Mouse (Mus musculus) ovary, postnatal 14 days (tissue): ENCODE results near the gene Epb41l4b.

Source experiments
- DNase-seq: peaks from one replicate; pipeline ENCODE4 v3.0.0; 2022; ENCODE audit warnings: low spot score

The Epb41l4b gene

GRCm38 (mm10) chr4:57143026-57143937 is at the start of gene Epb41l4b:
Epb41l4b (minus strand) TSS chr4:57143437.
- peak; percentile 81 for DNase-seq

GRCm38 (mm10) chr4:57191543-57192283 is 48.5 kb upstream of the Epb41l4b start:
- DNase-seq: no peak

GRCm38 (mm10) chr4:57189881-57190280 is 46.6 kb upstream of the Epb41l4b start:
- DNase-seq: no peak

GRCm38 (mm10) chr4:57186035-57186434 is 42.8 kb upstream of the Epb41l4b start:
- DNase-seq: no peak

DNA sequence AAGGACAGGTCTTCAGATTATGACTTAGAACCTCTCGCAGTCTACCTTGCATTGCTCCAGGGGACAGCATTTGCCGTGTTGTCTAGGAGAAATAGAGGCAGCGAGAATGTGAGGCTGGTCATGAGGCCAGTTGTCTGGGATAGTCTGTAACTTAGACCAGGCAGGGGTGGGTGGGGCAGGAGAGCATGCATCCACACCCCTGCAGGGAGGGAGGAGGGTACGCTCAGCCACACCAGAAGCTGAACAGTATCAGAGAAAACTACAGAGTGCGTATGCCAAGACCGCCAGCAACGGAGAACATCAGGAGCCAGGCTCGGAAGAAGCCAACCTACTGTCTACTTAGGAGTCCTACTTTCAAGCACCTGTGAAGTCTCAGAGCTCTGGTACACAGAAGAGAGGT is 42.2 kb upstream of the Epb41l4b start:
- DNase-seq: no peak

GRCm38 (mm10) chr4:57183493-57183892 is 40.3 kb upstream of the Epb41l4b start:
- DNase-seq: no peak

DNA sequence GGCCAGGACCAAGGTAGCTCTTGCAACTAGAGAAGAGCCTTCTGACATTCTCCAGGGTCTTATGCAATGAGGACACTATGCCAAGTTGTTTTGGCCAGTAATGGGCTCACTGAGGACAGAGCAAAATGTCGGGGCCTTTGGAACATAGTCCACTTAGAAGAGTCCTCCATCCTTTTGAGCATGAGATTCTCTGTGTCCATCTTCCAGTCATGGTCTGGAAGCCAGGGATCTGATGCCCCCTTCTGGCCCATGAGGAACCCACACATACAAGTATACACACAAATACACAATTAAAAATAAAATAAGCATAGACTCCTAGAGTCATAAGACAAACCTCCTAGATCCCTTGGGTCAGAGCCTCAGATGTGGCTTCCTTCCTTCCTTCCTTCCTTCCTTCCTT is 38.3 kb upstream of the Epb41l4b start:
- no peak for DNase-seq

DNA sequence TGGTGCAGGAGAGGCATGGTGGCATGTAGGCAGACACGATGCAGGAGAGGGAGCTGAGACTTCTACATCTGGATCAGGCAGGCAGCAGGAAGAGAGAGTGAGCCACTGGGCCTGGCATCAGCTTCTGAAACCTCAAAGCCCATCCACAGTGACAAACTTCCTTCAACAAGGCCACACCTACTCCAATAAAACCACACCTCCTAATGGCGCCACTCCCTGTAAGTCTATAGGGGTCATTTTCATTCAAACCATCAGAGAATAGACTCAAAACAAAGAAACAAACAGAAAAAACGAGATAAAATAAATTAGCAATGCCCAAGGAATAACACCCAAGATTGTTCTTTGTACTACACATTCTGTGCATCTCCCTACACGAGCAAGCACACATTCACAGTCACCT is 35.6 kb upstream of the Epb41l4b start:
- no peak for DNase-seq

DNA sequence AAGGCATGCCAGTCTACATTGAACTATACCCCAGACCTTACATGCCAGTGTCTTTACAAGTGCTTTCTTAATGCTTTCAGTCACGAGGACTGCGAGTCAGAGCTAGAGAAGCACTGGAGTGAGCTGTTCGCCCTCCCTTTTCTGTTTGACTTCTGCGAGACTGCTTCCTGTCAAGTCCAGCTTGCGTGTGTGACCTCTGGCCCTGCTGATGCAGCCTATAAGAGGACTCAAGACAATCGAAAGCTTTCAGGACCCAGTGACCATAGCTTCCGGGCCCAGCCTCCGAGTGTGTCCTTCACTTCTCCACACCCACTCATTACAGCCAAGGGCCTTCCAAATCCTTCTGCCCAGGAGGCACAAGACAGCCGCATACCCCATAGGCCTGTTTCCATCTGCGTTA is 32.1 kb upstream of the Epb41l4b start:
- no peak for DNase-seq

GRCm38 (mm10) chr4:57172861-57173260 is 29.6 kb upstream of the Epb41l4b start:
- no peak for DNase-seq

- DNase-seq: no peak
Measured at GRCm38 (mm10) chr4:57171817-57172216, 28.6 kb upstream of the Epb41l4b start.

DNA sequence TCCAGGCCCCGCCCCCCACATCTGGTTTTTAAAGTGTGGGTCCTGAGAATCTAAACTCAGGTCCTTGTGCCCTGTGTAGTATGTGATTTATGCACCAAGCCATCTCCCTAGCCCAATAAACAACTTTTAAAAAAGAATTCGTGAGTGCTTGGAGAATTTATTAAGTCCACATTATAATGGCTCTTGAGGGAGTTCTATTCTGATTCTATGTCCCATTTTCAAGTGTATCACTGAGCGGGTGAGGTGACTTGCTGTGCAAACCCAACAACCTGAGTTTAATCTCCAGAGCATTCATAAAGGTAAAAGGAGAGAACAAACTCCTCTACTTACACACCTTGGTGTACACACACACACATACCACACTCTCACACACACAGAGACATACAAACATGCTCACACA is 25.4 kb upstream of the Epb41l4b start:
- DNase-seq: no peak

DNA sequence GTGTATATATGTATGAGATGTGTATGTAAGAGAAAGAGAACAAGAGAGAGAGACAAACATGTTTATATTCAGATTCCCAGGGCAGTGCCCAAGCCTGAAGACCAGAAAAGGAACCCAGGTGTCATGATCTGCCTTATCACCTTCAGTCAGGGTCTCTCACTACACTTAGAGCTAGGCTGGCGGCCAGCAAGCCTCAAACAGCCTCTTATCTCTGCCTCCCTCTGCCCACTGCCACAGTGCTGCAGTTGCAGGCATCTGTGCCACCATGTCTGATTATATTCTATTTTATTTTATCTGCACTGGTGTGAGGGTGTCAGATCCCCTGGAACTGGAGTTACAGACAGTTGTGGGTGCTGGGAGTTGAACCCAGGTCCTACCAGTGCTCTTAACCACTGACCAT is 25.0 kb upstream of the Epb41l4b start:
- DNase-seq: no peak

GRCm38 (mm10) chr4:57166922-57167870 is 24.0 kb upstream of the Epb41l4b start:
- no peak for DNase-seq

DNA sequence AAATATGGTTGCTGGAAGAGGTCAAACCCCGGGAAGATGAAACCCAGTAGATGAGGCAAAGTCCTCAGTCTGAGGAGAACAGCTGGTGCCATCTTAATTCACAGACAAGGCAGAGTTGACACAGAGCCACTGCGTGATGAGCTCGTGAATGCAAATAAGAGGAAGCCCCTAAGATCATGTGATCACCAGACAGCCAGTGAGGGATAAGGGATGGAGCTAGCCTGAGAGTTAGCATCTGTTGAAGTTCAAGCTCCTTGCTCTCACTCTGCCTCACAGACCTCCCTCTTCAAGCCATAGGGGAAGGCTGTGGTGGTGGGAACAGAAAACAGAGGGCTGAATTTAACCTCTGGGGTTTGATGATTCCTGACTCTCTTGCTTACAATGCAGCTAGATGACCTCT is 22.4 kb upstream of the Epb41l4b start:
- DNase-seq: no peak

GRCm38 (mm10) chr4:57164578-57165210 is 21.5 kb upstream of the Epb41l4b start:
- DNase-seq: no peak

DNA sequence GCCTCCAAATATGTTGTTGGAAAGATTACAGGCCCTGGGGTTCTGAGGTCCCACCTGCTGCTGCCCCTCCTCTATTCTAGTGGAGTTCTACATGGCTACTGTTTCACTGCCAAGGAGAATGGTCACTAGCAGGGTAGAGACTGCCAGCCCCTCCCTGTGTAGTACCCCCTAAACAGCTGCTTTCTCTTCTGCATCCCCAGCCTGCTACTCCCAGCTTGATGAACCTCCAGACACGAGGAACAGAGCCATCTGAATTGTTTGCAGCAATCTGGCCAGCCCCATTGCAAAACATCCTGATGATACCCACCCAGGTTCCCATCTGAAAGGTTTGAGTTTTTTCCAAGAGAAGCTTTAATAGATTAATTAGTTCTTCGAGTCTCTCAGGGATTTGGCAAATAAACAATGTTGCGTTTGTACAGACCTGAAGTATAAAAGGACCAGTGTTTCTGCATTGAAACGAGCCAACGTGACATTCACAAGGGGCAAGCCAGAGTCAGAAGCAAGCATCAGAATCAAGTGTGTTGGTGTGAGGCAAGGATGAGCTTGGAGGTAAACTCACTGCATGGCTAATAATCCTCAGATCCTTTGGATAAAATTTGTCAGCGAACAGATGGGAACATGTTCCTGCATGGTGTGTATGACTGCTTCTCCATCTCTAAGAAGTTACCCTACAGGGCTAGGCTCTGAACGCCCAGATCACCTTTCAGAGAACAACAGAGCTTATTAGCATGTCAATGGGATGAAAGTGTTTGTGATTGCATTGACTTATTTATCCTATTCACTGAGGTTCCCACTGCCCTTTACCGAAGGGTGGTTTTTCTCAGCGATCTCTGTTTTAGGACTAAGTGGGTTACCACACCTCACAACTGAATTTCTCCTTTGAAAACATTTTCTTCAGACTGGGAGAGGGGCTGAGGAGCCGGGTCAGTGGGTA is 19.8 kb upstream of the Epb41l4b start:
- DNase-seq: no peak

- DNase-seq: no peak
Measured at GRCm38 (mm10) chr4:57160571-57160970, 17.3 kb upstream of the Epb41l4b start.

DNA sequence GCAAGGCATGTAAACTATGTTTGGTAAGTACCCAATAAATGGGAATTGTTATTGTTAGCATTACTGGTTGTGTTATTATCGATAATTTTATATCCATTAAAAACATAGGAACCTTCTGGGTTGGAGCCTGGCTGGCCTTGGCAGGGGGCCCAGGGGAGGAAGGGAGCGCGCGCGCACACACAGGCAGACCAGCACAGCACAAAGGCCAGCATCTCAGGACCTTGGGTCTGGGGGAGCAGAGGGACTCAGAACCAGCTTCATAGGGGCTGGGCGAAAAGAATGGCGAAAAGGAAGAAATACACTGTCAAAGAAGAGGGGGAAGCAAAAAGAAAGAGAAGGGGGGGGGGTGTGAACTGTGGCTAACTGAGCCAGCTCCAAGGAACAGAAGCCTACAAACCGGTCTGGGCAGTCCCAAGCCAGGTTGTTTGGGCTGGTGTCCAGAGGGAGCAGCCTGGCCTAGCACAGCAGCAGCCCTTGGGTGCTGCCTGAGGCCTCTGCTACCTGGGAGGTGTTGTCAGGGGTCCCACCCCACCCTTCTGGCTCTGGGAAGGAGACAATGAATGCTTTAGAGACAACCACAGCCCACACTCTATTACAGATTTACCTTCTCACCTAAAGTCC is 13.4 kb upstream of the Epb41l4b start:
- DNase-seq: peak; percentile 39

- DNase-seq: peak; percentile 21
Measured at GRCm38 (mm10) chr4:57153838-57154237, 10.6 kb upstream of the Epb41l4b start.
